Mouse (Mus musculus): ENCODE measurements around the gene D1Ertd622e. TPM values are rescaled to one million over a fixed set of nuclear protein-coding genes. Genes with fewer than 3 reads are reported as not detected.

D1Ertd622e gene
- total and polyA plus RNA-seq, 2 experiments from 2014 or later: 48.7 to 59.2 TPM

- no peak overlapping the region for H3K4me2 ChIP-seq (ENCODE audit: low read depth)
- 76% methylated on average over 3 of the region's 3 CpGs for WGBS
- H3K9me3 ChIP-seq (ENCODE audit: low read length): no peaks in the 10 kb centered on the region
- no peak overlapping the region for H3K9ac ChIP-seq
- ATAC-seq: peak; percentile 55; the same call in 1 of the 2 replicates
- no peaks in the 10 kb centered on the region for H3K36me3 ChIP-seq (ENCODE audit: insufficient read depth)
- H3K4me1 ChIP-seq (ENCODE audit: insufficient read depth): no peaks in the 10 kb centered on the region
- no peak overlapping the region for H3K27ac ChIP-seq (ENCODE audit: low read depth, low read length)
- TF ChIP-seq CTCF (IDR thresholded peaks at IDR 0.05; ENCODE audit: low read depth): no peak
- no peak overlapping the region for H3K4me3 ChIP-seq (ENCODE audit: low read depth, low read length)
- DNase-seq: peak; percentile 56
- no peaks in the 10 kb centered on the region for H3K27me3 ChIP-seq (ENCODE audit: insufficient read depth, low read length)
Observed at GRCm38 (mm10) chr1:97562867-97563266, 99.0 kb downstream of the D1Ertd622e start.

Other genes starting within 250 kb of the D1Ertd622e start
- 6.2 and 8.1 TPM in 2 replicates for gene Gin1, start 108.1 kb upstream of the D1Ertd622e start, total RNA-seq (2014; rRNA removed)
- 10.7 and 13.6 TPM in 2 replicates for gene Gin1, start 108.1 kb upstream of the D1Ertd622e start, polyA plus RNA-seq (2015; fragmentation: Nextera tagmentation; extraction: Ambion mirVana)
- 49.4 and 62.0 TPM in 2 replicates for gene Ppip5k2, start 108.3 kb upstream of the D1Ertd622e start, total RNA-seq (2014; rRNA removed)
- gene Ppip5k2, start 108.3 kb upstream of the D1Ertd622e start, polyA plus RNA-seq (2015; fragmentation: Nextera tagmentation; extraction: Ambion mirVana): 12.9 and 25.0 TPM in 2 replicates

Data from forebrain, postnatal 0 days (tissue).